Mouse (Mus musculus) adrenal gland, adult 8-10 months (tissue): ENCODE results near the gene Maged2. TPM values are rescaled to one million over a fixed set of nuclear protein-coding genes. Genes with fewer than 3 reads are reported as not detected.
"Not testable (repeated sequence)": the region's sequence is repeated elsewhere in the genome, so short reads cannot be mapped to it uniquely, and the experiment has no call there.

Experiments
- DNase-seq: peaks from one replicate; pipeline ENCODE4 v3.0.0; 2022
- total RNA-seq, 4 experiments: library from RNA; stranded (reverse); gene quantifications; 2 replicates each; pipeline ENCODE4 v1.2.4; 2022

Gene Maged2
- 100 to 1,000 TPM in 2 of 4 experiments, 10 to 100 TPM in 2; 94.2 to 139 (median 116) TPM for total RNA-seq

DNA sequence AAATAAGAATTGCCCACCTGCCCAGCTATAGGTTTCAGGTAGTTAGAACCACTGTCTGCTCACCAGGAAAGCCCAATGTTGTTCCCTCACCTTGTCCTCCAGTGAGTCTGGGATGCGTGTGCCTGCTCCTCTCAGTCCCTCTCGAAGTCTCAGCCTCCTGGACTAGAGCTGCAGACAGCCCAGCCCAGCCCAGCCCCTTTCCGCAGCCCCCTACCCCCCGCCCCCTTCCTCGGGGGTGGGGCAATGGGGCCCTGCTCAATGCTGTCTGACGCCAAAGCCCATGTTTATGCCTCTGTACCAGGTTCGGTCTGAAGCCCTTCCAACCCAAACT is at the start of gene Maged2:
Gene Maged2 (minus strand): TSS at position 207 of the 331 bp plus-strand sequence.
- no peak for DNase-seq

DNA sequence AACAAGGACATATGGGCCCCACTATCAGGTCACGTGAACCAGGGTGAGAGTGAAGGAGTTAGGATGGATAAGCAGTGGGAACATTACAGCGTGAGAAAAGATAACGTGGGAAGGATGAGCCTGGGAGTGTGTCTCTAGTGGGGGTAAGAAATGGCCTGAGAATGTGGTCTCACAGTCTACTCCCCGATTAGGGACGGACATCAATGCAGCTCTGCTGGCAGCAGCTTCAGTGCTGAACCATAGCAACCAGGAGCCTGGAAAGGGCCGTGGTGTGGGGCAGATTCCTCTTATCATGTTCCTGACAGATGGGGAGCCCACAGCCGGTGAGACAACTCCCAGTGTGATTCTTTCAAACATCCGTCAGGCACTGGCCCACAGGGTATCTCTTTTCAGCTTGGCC is 34.1 kb upstream of the Maged2 start:
- DNase-seq, result no peak

DNA sequence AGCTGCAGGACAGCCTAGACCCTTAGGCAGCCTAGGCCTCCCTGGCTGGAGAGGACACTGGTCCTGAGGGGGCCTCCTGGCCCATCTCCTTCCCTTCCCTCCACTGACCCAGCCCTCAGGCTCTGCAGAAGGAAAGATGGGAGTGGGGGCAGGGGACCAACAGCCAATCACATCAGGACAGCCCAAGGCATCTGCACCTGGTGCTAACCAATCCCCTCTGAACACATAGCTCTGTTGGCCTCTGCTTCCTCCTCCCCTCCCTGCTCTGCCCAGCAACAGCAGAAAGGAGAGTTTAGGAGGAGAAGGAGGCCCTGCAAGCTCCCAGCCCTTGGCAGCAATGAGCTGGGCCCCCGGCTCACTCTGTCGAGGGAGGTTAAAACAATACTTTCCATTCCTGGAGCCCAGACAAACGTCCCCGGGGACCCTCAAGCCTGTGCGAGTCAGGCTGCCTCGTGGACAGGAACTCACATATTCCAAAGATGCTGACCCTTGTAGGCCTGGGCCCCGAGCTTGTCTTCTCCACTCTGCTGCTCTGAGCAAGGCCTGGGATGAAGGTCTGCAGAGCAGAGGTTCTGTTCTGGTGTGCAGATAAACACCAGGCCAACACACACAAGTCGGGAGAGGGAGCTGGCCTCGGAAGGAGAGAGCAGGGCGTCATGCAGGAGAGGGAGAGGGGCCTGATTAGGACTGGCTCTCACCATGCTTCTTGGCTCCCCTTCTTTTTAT is 31.5 kb upstream of the Maged2 start:
- DNase-seq, result not testable (repeated sequence)

DNA sequence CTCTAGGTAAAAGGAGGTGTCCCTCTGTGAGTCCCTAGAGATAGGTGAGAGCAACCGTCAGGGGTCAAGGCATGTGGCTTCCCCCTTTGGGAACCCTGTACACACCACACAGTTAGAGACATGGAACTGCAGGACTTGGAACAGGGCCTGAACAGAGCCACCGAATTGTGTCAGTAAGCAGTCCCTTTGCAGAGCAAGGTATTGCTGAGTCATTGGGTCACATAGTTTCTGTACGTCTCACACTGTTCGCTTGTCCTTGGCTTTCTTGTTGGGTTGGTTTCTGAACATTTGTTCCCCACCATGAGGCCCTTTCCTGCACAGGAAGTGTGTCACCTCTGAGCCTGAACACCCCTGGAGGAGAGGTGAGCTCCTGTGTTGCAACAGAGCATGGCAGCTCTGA is 29.1 kb upstream of the Maged2 start:
- not testable (repeated sequence) for DNase-seq

DNA sequence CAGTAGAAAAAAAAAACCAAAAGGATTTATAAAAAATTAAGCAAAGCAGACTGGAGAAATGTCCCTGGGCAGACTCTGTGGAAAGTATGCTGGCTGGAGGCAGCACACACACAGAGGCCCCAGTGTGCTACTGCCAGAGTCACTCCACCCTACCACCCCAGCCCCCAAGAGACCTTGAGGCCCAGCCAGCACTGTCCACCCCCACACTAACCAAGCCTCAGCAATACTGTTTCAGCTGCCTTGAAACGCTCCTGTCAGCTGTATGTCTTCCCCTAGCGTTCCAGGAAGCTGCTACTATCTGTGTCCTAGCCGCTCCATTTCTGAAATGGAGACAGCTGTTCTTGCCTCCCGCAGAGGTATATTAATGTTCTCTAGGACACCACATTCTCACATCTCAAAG is 16.2 kb upstream of the Maged2 start:
- peak; percentile 59 for DNase-seq

DNA sequence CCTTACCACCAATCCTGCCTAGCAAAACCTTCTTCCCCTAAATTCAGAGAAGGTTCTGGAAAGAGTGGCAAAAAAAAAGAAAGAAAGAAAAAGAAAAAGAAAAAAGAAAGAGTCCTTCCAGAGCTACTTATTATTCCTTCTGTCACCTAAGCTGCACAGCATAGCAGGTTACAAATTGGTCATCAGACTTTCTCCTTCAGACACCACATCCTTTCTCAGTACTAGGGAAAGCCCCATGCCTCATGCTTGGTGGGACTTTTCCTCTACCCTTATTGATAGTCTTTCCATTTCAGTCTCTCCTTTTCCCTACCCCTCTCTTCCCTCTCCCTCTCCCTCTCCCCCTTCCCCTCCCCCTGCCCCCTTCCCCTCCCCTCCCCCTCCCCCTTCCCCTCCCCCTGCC is 3.1 kb upstream of the Maged2 start:
- DNase-seq, result no peak

DNA sequence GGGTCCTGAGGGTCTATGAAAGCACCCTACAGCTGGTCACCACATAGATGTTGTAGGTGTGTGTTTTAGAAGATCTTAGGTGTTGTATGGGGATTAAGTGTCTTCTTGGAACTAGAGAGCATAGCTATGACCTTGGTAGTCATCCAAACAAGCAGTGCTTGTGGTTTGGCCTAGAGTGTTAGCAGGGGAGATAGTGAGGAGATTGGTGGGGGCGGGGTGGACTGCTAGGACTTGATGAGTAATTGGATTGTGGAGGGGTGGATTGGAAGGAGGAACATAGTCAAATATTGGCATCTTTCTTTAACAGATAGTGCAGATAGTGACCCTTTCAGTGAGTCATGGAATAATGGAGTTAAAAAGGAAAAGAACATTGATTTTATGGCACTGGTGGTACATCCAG is 1.5 kb upstream of the Maged2 start:
- DNase-seq, result no peak

DNA sequence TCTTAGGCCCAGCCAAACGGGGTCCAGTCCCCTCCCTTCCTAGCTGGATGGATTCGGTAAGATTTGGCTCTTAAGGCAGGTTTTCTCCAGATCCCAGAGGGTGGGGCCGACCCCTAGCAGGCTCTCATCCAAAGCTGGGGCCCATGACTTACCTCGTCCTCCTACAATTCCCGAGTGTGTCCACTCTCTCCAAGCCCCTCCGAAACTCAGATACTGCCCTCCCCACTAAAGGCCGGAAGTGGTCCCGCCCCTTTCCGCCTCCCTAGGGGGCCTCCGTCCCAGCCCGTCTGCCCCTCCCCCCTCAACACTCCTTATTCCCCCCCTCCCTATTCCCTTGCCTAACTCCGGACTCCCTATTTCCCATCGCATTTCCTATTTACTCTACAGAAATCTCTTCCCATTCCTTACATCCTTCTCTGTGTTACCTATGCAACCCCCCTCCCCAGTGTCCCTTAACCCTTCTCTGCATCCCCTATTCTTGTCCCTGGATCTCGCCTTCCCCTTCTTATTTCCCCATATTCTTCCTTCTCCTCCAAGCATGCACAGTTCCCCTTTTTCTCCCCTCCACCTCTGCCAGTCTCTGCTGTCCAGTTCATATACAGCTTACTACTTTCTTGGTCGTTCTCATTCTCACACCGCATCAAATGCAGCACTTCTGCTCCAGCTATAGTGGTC is 544 bp downstream of the Maged2 start:
- no peak for DNase-seq

DNA sequence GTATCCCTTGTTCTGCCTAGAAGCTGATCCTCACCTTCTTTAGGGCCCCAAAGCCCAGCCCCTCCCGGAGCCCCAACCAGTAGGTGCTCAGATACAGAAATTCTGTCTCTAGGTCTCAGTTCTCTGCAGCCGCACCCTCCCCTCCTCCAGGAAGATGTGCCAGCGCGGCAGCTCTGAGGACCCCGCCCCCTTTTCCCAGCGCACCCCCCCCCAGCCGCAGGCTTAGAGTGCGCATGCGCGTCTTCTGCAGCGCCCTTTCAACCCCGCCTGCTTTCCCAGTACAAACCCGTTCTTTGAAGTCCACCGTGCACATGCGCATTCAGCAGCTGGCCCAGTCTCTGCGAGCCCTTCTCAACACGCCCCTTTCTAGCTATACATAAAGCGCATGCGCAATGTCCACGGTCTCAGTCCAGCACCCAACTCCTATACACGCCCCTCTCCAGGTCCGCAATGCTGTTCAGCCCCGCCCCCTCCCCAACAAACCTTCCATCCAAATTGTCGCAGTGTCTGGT is 1.3 kb downstream of the Maged2 start:
- peak; percentile 86 for DNase-seq

DNA sequence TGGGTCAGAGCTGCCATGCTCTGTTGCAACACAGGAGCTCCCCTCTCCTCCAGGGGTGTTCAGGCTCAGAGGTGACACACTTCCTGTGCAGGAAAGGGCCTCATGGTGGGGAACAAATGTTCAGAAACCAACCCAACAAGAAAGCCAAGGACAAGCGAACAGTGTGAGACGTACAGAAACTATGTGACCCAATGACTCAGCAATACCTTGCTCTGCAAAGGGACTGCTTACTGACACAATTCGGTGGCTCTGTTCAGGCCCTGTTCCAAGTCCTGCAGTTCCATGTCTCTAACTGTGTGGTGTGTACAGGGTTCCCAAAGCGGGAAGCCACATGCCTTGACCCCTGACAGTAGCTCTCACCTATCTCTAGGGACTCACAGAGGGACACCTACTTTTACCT is 13.2 kb downstream of the Maged2 start:
- DNase-seq, result not testable (repeated sequence)

DNA sequence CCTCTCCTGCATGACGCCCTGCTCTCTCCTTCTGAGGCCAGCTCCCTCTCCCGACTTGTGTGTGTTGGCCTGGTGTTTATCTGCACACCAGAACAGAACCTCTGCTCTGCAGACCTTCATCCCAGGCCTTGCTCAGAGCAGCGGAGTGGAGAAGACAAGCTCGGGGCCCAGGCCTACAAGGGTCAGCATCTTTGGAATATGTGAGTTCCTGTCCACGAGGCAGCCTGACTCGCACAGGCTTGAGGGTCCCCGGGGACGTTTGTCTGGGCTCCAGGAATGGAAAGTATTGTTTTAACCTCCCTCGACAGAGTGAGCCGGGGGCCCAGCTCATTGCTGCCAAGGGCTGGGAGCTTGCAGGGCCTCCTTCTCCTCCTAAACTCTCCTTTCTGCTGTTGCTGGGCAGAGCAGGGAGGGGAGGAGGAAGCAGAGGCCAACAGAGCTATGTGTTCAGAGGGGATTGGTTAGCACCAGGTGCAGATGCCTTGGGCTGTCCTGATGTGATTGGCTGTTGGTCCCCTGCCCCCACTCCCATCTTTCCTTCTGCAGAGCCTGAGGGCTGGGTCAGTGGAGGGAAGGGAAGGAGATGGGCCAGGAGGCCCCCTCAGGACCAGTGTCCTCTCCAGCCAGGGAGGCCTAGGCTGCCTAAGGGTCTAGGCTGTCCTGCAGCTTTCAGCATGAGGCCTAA is 15.5 kb downstream of the Maged2 start:
- DNase-seq, result not testable (repeated sequence)

Other genes with a start within 250 kb of the Maged2 start
- 10 to 100 TPM in 2 of 4 experiments, 1 to 10 TPM in 2; 6.5 to 13.2 (median 8.9) TPM for gene Pfkfb1, start 226.1 kb downstream of the Maged2 start, total RNA-seq
- gene Apex2, start 224.5 kb downstream of the Maged2 start, total RNA-seq, result 10 to 100 TPM; 15.8 to 24.6 (median 17.9) TPM
- 10 to 100 TPM in 3 of 4 experiments, 1 to 10 TPM in 1; 8.5 to 14.9 (median 12.2) TPM for gene Tro, start 156.8 kb downstream of the Maged2 start, total RNA-seq
- 10 to 100 TPM; 79.3 to 90.8 (median 85.5) TPM for gene Gnl3l, start 203.0 kb upstream of the Maged2 start, total RNA-seq
- 10 to 100 TPM; 17.1 to 25.9 (median 24.3) TPM for gene Fgd1, start 231.8 kb upstream of the Maged2 start, total RNA-seq